Mouse (Mus musculus) stomach, embryonic 14.5 days (tissue): ENCODE results near the gene Rpl22. TPM values are rescaled to one million over a fixed set of nuclear protein-coding genes. Genes with fewer than 3 reads are reported as not detected.
A peak's percentile ranks its signal among the peaks of the same experiment; 100 is the strongest.

Experiments
- ATAC-seq: fragments of 200-750 bp; cut with Nextera tagmentation; 2 replicates; pipeline ENCODE4 v1.8.0; 2017; ENCODE audit warnings: low read depth, moderate TSS enrichment; ENCODE audit not compliant: insufficient number of reproducible peaks, insufficient read depth, low FRiP score
- H3K27ac ChIP-seq: fragments of 300-500 bp; sonication (generic); 2 replicates; pipeline ENCODE4 v1.5.1; 2014; ENCODE audit warnings: mild to moderate bottlenecking, low read length, moderate library complexity, mixed read lengths
- H3K27me3 ChIP-seq: fragments of 300-500 bp; sonication (generic); 2 replicates; pipeline ENCODE4 v1.6.1; 2014; ENCODE audit warnings: low read length, control low read depth, mixed read lengths; ENCODE audit not compliant: control insufficient read depth, insufficient read depth
- H3K36me3 ChIP-seq: fragments of 300-500 bp; sonication (generic); 2 replicates; pipeline ENCODE4 v1.6.1; 2014; ENCODE audit warnings: mild to moderate bottlenecking, control low read depth, low read length, moderate library complexity, mixed read lengths; ENCODE audit not compliant: control insufficient read depth, insufficient read depth
- H3K4me1 ChIP-seq: fragments of 300-500 bp; sonication (generic); 2 replicates; pipeline ENCODE4 v1.6.1; 2014; ENCODE audit warnings: low read length, control low read depth, mixed read lengths; ENCODE audit not compliant: control insufficient read depth, insufficient read depth
- H3K4me2 ChIP-seq: fragments of 300-500 bp; sonication (generic); replicated peaks from 2 replicates; pipeline ENCODE4 v1.6.1; 2014; ENCODE audit warnings: low read depth, low read length, control low read depth
- H3K4me3 ChIP-seq: fragments of 300-500 bp; sonication (generic); 2 replicates; pipeline ENCODE4 v1.5.1; 2014; ENCODE audit warnings: low read depth, low read length, control low read depth
- H3K9ac ChIP-seq: fragments of 300-500 bp; sonication (generic); replicated peaks from 2 replicates; pipeline ENCODE4 v1.6.1; 2014; ENCODE audit warnings: low read depth, mild to moderate bottlenecking, control low read depth, low read length, moderate library complexity, mixed read lengths
- H3K9me3 ChIP-seq: fragments of 300-500 bp; sonication (generic); 2 replicates; pipeline ENCODE4 v1.6.1; 2016; ENCODE audit warnings: low read depth, low read length, control low read depth; ENCODE audit not compliant: control insufficient read depth
- WGBS: fragments of 180-500 bp; shearing (Covaris S2); extraction: QIAGEN DNeasy Blood & Tissue Kit; methylation state at CpG from one replicate; pipeline ENCODE4 v1.1.7; 2014; 5-methylcytosine and 5-hydroxymethylcytosine counted together
- polyA plus RNA-seq: library from polyadenylated mRNA; unstranded; fragments of >200 nt; fragmentation: Nextera tagmentation; extraction: Ambion mirVana; gene quantifications from 2 replicates; pipeline ENCODE4 v1.2.1, GENCODE M21; 2014

Rpl22 gene
- polyA plus RNA-seq, 1 experiment from 2014 or later: 483 TPM

- Histone ChIP-seq H3K27ac (no peak within 1 kb of the TSS), H3K4me2 (peak within 1 kb of the TSS; percentile 36), H3K27me3 (peaks cover 35% of the 10 kb centered on the region), H3K4me1 (peaks cover 7% of the 10 kb centered on the region; the same call in 1 of the 2 replicates), H3K9ac (no peak within 1 kb of the TSS), H3K9me3 (no peaks in the 10 kb centered on the region), H3K4me3 (no peak within 1 kb of the TSS; the same call in 1 of the 2 replicates), H3K36me3 (no peaks in the 10 kb centered on the region)
- WGBS: 5% methylated on average over 26 of the region's 26 CpGs
- ATAC-seq: no peak
Observed at GRCm38 (mm10) chr4:152318517-152319234, 6.9 kb upstream of the Rpl22 start, which contains the start of gene Rnf207. Rnf207 (minus strand) TSS chr4:152318993.

DNA sequence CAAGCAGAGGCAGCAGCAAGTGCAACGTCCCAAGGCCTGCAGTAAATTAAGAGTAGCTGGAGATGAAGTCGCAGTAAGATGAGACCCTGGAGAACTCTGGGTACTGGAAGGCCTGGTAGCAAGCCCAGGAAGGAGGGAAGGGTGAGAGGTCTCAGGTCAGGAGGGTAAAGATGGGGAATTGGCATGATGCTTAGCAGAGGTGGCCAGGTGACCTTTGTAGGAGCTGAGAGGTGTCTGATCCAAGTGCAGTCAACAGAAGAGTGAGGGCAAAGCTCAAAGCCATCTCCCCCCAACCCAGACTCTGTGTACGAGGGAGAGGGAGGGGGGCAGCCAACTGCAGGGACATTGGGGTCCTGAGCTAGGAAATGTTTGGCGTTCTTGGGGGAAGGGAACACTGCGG, 4.1 kb upstream of the Rpl22 start:
- Histone ChIP-seq H3K9ac (no peak overlapping the region), H3K27ac (no peak overlapping the region), H3K4me3 (no peak overlapping the region), H3K27me3 (peaks cover 10% of the 10 kb centered on the region), H3K4me1 (0 out of 2 replicates have a peak, but pooled peaks cover 5% of the 10 kb centered on the region), H3K9me3 (no peaks in the 10 kb centered on the region), H3K4me2 (no peak overlapping the region), H3K36me3 (no peaks in the 10 kb centered on the region)
- WGBS: 57% methylated on average over 5 of the region's 5 CpGs
- no peak for ATAC-seq

GRCm38 (mm10) chr4:152324641-152325562, 640 bp upstream of the Rpl22 start:
- Histone ChIP-seq H3K4me2 (no peak overlapping the region; the same call in 1 of the 2 replicates), H3K36me3 (peaks cover 21% of the 10 kb centered on the region), H3K9me3 (no peaks in the 10 kb centered on the region), H3K4me1 (peaks cover 10% of the 10 kb centered on the region), H3K9ac (no peak overlapping the region), H3K27ac (no peak overlapping the region), H3K27me3 (no peaks in the 10 kb centered on the region), H3K4me3 (peak overlapping the region; percentile 78)
- WGBS: 51% methylated on average over 16 of the region's 16 CpGs
- ATAC-seq: peak; percentile 26; the same call in 1 of the 2 replicates

DNA sequence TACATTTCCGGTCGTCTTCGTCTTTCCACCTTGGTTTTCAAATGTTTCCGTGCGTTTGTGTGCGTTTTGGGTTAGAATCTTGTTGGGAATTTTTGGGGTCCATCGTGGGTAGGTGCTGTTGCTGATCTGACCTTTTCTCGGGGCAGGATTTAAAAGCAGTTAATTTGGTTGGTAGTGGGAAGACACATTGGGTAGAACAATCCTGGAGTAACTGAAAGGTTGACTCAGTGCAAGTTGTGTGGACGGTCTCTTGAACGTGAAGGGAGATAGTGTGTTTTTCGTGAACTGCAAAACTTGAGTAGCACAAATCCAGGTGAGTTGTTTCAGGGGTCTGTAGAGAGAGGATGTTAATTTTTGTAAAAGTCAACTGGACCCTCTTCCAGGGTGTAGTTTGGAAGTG, 1.0 kb downstream of the Rpl22 start:
- Histone ChIP-seq H3K9me3 (no peaks in the 10 kb centered on the region), H3K27ac (no peak overlapping the region), H3K4me2 (peak overlapping the region; percentile 94), H3K9ac (peak overlapping the region; percentile 97), H3K4me3 (peak overlapping the region; percentile 78), H3K4me1 (peaks cover 10% of the 10 kb centered on the region), H3K27me3 (no peaks in the 10 kb centered on the region), H3K36me3 (peaks cover 37% of the 10 kb centered on the region)
- WGBS: 1% methylated on average over 11 of the region's 11 CpGs
- ATAC-seq: no peak

DNA sequence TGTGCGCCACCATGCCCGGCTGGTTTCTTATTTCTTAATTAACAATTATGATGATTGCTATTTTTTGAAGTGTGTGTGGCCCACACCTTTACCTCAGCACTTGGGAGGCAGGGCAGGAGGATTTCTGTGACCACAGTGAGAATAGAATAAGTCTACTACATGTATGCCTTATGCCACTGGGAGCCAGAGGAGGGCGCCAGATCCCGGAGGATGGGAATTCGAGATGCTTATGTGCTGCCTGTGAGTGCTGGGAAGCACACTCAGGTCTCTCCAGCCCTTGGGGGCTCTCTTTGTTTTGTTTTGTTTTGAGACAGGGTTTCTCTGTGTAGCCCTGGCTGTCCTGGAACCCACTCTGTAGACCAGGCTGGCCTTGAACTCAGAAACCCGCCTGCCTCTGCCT, 3.1 kb downstream of the Rpl22 start:
- WGBS: 80% methylated on average over 6 of the region's 6 CpGs

GRCm38 (mm10) chr4:152332952-152333351, 7.4 kb downstream of the Rpl22 start:
- Histone ChIP-seq H3K4me2 (no peak overlapping the region), H3K4me1 (no peaks in the 10 kb centered on the region), H3K27ac (no peak overlapping the region), H3K9ac (no peak overlapping the region), H3K36me3 (peaks cover 62% of the 10 kb centered on the region), H3K9me3 (no peaks in the 10 kb centered on the region), H3K4me3 (no peak overlapping the region), H3K27me3 (0 out of 2 replicates have a peak, but pooled peaks cover 7% of the 10 kb centered on the region)
- 32% methylated on average over 2 of the region's 2 CpGs for WGBS
- ATAC-seq: peak; percentile 14; the same call in 1 of the 2 replicates

More for the DNA sequence above, 3.1 kb downstream of the Rpl22 start:
- Histone ChIP-seq H3K4me1 (peaks cover 10% of the 10 kb centered on the region), H3K27me3 (no peaks in the 10 kb centered on the region), H3K4me2 (no peak overlapping the region), H3K9me3 (no peaks in the 10 kb centered on the region), H3K4me3 (no peak overlapping the region), H3K36me3 (peaks cover 54% of the 10 kb centered on the region), H3K27ac (no peak overlapping the region), H3K9ac (no peak overlapping the region)
- ATAC-seq: no peak

GRCm38 (mm10) chr4:152333587-152333986, 8.0 kb downstream of the Rpl22 start:
- H3K36me3 ChIP-seq: peaks cover 58% of the 10 kb centered on the region
- no peak overlapping the region for H3K27ac ChIP-seq
- no peak overlapping the region for H3K4me3 ChIP-seq
- H3K9me3 ChIP-seq: no peaks in the 10 kb centered on the region
- WGBS: 95% methylated on average over 12 of the region's 12 CpGs
- H3K4me2 ChIP-seq: no peak overlapping the region
- no peak for ATAC-seq
- H3K27me3 ChIP-seq: peaks cover 12% of the 10 kb centered on the region
- H3K9ac ChIP-seq: no peak overlapping the region
- H3K4me1 ChIP-seq: no peaks in the 10 kb centered on the region

DNA sequence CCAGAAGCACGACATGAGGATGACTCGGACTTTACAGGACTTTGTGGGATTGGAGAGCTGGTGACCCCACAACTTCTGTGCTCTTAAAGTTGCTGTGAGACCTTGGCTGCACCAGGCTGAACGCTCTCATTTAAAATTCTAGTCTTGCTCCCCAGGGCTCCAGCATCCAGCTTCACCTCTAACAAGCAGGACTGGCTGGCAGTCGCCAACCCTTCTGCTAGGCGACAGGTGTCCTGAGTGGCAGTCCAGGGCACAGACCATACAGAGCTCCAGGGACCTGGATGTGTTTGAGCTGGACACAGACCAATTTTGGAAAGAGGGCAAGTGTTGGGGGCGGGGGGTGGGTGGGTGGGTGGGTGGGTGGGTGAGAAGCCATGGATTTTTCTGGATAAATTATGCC, 12.2 kb downstream of the Rpl22 start:
- Histone ChIP-seq H3K9ac (no peak overlapping the region), H3K36me3 (peaks cover 23% of the 10 kb centered on the region), H3K27me3 (peaks cover 28% of the 10 kb centered on the region), H3K9me3 (no peaks in the 10 kb centered on the region), H3K4me1 (0 out of 2 replicates have a peak, but pooled peaks cover 9% of the 10 kb centered on the region), H3K4me2 (no peak overlapping the region), H3K27ac (no peak overlapping the region), H3K4me3 (no peak overlapping the region)
- ATAC-seq: no peak
- WGBS: 36% methylated on average over 6 of the region's 6 CpGs
